Comparison of ENCODE assay signal across 9 mouse cellular contexts in the genomic region with DNA sequence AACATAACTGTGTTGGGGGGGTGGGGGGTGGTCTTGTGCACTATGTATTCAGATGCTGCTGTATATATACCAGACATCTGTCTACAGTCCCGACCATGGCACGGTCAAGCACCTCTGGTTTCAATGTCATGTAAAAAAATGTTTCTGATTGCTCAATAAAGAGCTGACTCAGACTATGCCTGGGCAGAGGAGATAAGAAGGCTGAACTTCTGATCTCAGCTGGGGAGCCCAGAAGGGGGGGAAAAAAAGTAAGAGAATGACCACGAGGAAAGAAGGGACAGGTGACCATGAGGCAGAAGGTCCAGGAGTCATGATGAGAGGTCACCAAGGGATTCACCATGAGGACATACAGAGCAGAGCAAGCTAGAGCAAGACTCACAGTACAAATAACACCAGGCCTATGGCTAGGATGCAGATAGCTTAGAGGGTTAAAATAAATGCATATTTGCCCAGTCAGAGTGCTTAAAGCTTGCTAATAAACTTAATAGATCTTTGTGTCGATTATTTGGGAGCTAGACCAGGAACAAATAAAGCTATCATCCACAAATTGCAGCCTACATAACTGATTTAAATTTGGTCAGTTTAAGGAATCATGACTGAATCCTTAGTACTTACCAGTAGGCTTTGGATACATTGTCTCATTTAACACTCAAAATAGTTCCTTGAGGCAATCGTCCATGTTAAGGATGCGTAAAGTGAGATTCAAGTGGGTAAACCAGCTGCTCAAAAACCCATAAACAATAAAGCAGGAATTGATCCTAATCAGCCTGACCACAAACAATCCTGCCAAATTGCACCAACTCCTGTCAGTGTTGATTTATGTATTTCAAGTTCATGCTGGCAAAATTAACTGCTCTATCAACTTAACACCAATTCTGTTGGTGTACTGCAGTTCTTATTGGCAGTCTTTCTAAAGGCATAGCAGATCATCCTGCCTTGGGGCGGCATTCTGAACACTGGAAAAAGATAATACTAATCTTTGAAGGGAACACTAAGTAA. TPM values are rescaled to one million over a fixed set of nuclear protein-coding genes. Genes with fewer than 3 reads are reported as not detected.
DNase-seq lines count a peak whose midpoint lies in the region; ATAC-seq and TF ChIP-seq lines count a peak whose summit lies in the region.
"Had no signal": no experiment of that assay in that cellular context is flagged by ENCODE, and none has a peak within 500 bp of the region (broad histone marks: within the 10 kb centered on the region; RNA-seq: fewer than 3 reads in every experiment).

No protein-coding gene starts in this region.

- DNase-seq in heart, postnatal 10 days = no peak
- no peak for DNase-seq in Patski (ENCODE audit: low read depth, low spot score)
- no peak for DNase-seq in cerebellum, postnatal 4 days (ENCODE audit: low spot score in 2 of 2)
- no peak for DNase-seq in right cerebral cortex, postnatal 36 days (ENCODE audit: low spot score in 2 of 2)
- DNase-seq in left cerebral cortex, postnatal 4 days = no peak

- POLR2A ChIA-PET in Patski (lab: Charles Lee) = interaction anchor here (0.7 kb wide), 1 partner anchor 95 kb away, joined by 6 read pairs; no protein-coding TSS in a partner anchor

- H3K36me3 ChIP-seq in heart, embryonic 13.5 days = 0 out of 2 replicates have a peak, but pooled peaks cover 5% of the 10 kb centered on the region
- no peaks in the 10 kb centered on the region for H3K36me3 ChIP-seq in myocyte (ENCODE audit: control insufficient read depth, insufficient read depth)
- H3K36me3 ChIP-seq: lung, embryonic 15.5 days had no signal

- no peak for TF ChIP-seq POLR2A in myocyte (IDR thresholded peaks at IDR 0.05; ENCODE audit: insufficient read length, low read depth)

- no peaks in the 10 kb centered on the region for H3K27me3 ChIP-seq in heart, embryonic 13.5 days (replicated peaks)
- H3K27me3 ChIP-seq in Patski (no peaks in the 10 kb centered on the region), myocyte (ENCODE audit: control insufficient read depth, insufficient read depth, insufficient read length) (no peaks in the 10 kb centered on the region)
- H3K27me3 ChIP-seq: lung, embryonic 15.5 days had no signal

- intact Hi-C loops in heart, postnatal 10 days (cut with DNase I) = no loop called here
- intact Hi-C loops in left cerebral cortex, postnatal 4 days (cut with DNase I) = loop anchor here (10.0 kb wide), 1 partner anchor 318 kb away; the partner anchor contains the start of genes Bmi1 and Commd3

- no peak for TF ChIP-seq CTCF in Patski (IDR thresholded peaks at IDR 0.05)

- no peak overlapping the region for H3K9ac ChIP-seq in heart, embryonic 13.5 days
- H3K9ac ChIP-seq: lung, embryonic 15.5 days had no signal

- no peak overlapping the region for H3K27ac ChIP-seq in heart, embryonic 13.5 days (replicated peaks)
- H3K27ac ChIP-seq: lung, embryonic 15.5 days had no signal

- in situ Hi-C loops in Patski (cut with MboI; ENCODE audit: low pct_unique_long_range_greater_than_20kb) = loop anchor here (5.0 to 10.0 kb wide), 3 partner anchors 121 to 318 kb away; partner anchors contain the start of genes Bmi1 and Commd3

- CTCF ChIA-PET in Patski (lab: Charles Lee) = interaction anchor here (0.8 to 2.1 kb wide), 2 partner anchors 53 to 77 kb away, joined by 3 to 4 read pairs; no protein-coding TSS in a partner anchor

- no peak overlapping the region for H3ac ChIP-seq in myocyte (ENCODE audit: control insufficient read depth, insufficient read length)

- peak; percentile 56 for ATAC-seq in heart, embryonic 13.5 days (ENCODE audit: extremely low read depth, insufficient number of reproducible peaks, low FRiP score, low TSS enrichment)
- peak; percentile 36 for ATAC-seq in Patski
- peak; percentile 29 to 33; a peak in 1 of 4 replicates for ATAC-seq in hematopoietic stem cell, adult 5-6 weeks (replicated peaks in 1 of 2; ENCODE audit: insufficient read depth in 1 of 2, low FRiP score in 2 of 2, low TSS enrichment in 1 of 2, low read depth in 1 of 2, poor library complexity in 2 of 2, severe bottlenecking in 2 of 2)

- H3K4me1 ChIP-seq in heart, embryonic 13.5 days = peaks cover 37% of the 10 kb centered on the region

- H3K79me2 ChIP-seq in myocyte (ENCODE audit: control insufficient read depth, insufficient read depth) = peaks cover 68% of the 10 kb centered on the region

- H3K4me2 ChIP-seq in heart, embryonic 13.5 days = peak overlapping the region; percentile 1; the same call in 1 of the 2 replicates
- peak overlapping the region; percentile 59 for H3K4me2 ChIP-seq in myocyte (ENCODE audit: low read depth)
- H3K4me2 ChIP-seq: lung, embryonic 15.5 days had no signal

- WGBS in heart, embryonic 13.5 days = 52% methylated on average over 7 of the region's 7 CpGs

- no peaks in the 10 kb centered on the region for H3K9me3 ChIP-seq in heart, embryonic 13.5 days
- H3K9me3 ChIP-seq: lung, embryonic 15.5 days had no signal

- no peak overlapping the region for H3K4me3 ChIP-seq in heart, embryonic 13.5 days
- H3K4me3 ChIP-seq in myocyte = no peak overlapping the region
- H3K4me3 ChIP-seq: lung, embryonic 15.5 days had no signal

TF ChIP-seq in myocyte, 11 proteins besides CTCF, POLR2A, EP300 and RAD21:
- TF ChIP-seq TCF3 (IDR thresholded peaks at IDR 0.05; ENCODE audit: insufficient read length, low read depth) = peak; percentile 7
- TF ChIP-seq MYOD1 (IDR thresholded peaks at IDR 0.05; ENCODE audit: control insufficient read depth in 1 of 3, insufficient read length in 2 of 3, low read depth in 2 of 3) = peak in 1 of 3 experiments; percentile 51
- TF ChIP-seq USF1 (IDR thresholded peaks at IDR 0.05; ENCODE audit: low read depth) = no peak
- TF ChIP-seq E2F4 (IDR thresholded peaks at IDR 0.05; ENCODE audit: insufficient read depth) = no peak
- TF ChIP-seq MAX (IDR thresholded peaks at IDR 0.05; ENCODE audit: low read depth) = no peak
- peak; percentile 69 for TF ChIP-seq TCF12 (IDR thresholded peaks at IDR 0.05; ENCODE audit: insufficient read depth, poor library complexity, severe bottlenecking)
- TF ChIP-seq MYOG (IDR thresholded peaks at IDR 0.05; ENCODE audit: control insufficient read depth in 1 of 3, insufficient read depth in 1 of 3, insufficient read length in 2 of 3, low read depth in 2 of 3) = peak in 1 of 3 experiments; percentile 60
- no peak for TF ChIP-seq REST (IDR thresholded peaks at IDR 0.05; ENCODE audit: insufficient read depth, insufficient read length)
- no peak for TF ChIP-seq SRF (IDR thresholded peaks at IDR 0.05; ENCODE audit: control insufficient read depth, insufficient read length, low read depth)
- peak; percentile 99 for TF ChIP-seq CEBPB (IDR thresholded peaks at IDR 0.05; ENCODE audit: insufficient read depth, poor library complexity, severe bottlenecking)

RNA-seq across cellular contexts. Expression of gene Pip4k2a, which starts 5.1 kb away (rescaled TPM):
- polyA plus RNA-seq in heart, embryonic 13.5 days (2015; fragmentation: Nextera tagmentation; extraction: Ambion mirVana) = 5.8 and 6.6 TPM in 2 replicates
- 10 to 100 TPM in 1 of 2 experiments, 1 to 10 TPM in 1; 8.7 to 10.9 TPM for total RNA-seq in heart, postnatal 10 days (2021)
- polyA plus RNA-seq in Patski (2021) = 17.6 TPM
- total RNA-seq in hematopoietic stem cell, adult 5-6 weeks (2017) = 35.3 and 40.9 TPM in 2 replicates
- polyA plus RNA-seq in myocyte (2012; fragmentation: generic; extraction: Trizol) = 10.4 TPM
- total RNA-seq in left cerebral cortex, postnatal 4 days (2021) = 10 to 100 TPM; 34.3 to 44.2 TPM

RNA-seq across cellular contexts. Expression of gene 4930426L09Rik, which starts 5.3 kb away (rescaled TPM):
- 0.29 TPM in 2 replicates for polyA plus RNA-seq in heart, embryonic 13.5 days (2015; fragmentation: Nextera tagmentation; extraction: Ambion mirVana)
- under 1 TPM; 0.22 to 0.53 TPM for total RNA-seq in heart, postnatal 10 days (2021)
- polyA plus RNA-seq in Patski (2021) (0.53 TPM), myocyte (2012; fragmentation: generic; extraction: Trizol) (0.35 TPM)
- 0.19 and 0.55 TPM in 2 replicates for total RNA-seq in hematopoietic stem cell, adult 5-6 weeks (2017)
- total RNA-seq in left cerebral cortex, postnatal 4 days (2021) = under 1 TPM; 0.64 to 0.86 TPM
